Mouse (Mus musculus): ENCODE measurements around the gene Hspa1l.
"Not testable (repeated sequence)": the region's sequence is repeated elsewhere in the genome, so short reads cannot be mapped to it uniquely, and the experiment has no call there.

Gene Hspa1l

GRCm38 (mm10) chr17:35003022-35003838, 30.7 kb downstream of the Hspa1l start:
- DNase-seq (ENCODE audit: low spot score in 2 of 2) = no peak

GRCm38 (mm10) chr17:35004075-35004717, 31.7 kb downstream of the Hspa1l start:
- no peak for DNase-seq (ENCODE audit: low spot score in 2 of 2)

DNA sequence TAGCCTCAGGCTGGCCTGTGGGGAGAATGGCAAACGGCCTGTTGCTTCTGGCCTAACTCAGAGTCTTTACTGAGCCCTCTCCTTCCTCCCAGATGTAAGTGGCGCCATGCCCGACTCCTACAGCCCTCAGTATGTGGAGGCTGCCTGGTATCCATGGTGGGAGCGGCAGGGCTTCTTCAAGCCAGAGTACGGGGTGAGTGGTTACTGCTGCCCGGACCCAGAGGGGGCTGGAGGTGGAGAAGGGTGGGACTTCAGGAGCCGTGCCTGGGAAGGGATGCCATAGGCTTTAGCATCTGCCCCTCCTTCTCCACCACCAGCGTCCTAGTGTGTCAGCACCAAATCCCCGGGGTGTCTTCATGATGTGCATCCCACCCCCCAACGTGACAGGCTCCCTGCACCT, 32.7 kb downstream of the Hspa1l start:
- DNase-seq (ENCODE audit: low spot score in 2 of 2) = no peak

GRCm38 (mm10) chr17:35005902-35006301, 33.4 kb downstream of the Hspa1l start:
- DNase-seq (ENCODE audit: low spot score in 2 of 2) = not testable (repeated sequence)

GRCm38 (mm10) chr17:35007387-35007991, 35.0 kb downstream of the Hspa1l start:
- DNase-seq (ENCODE audit: low spot score in 2 of 2) = no peak

DNA sequence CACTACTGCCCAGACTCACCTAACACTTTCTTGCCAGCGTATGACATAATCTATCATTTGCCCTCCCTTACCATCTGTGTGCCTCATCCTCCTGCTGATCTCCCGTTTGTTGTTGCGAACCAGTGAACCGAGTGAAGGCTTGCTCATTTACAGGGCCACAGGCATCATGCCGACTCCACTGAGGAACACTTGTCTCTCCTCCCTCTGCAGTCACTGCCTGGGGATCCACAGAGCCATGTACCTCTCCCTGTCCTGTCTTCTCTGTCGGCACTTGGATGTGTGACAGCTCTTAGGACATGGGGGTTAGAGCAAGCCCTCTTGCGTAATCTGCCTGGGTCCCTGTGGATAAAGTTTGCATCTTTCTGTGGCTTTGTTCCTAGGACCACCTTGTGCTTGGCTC, 37.1 kb downstream of the Hspa1l start:
- no peak for DNase-seq (ENCODE audit: low spot score in 2 of 2)

GRCm38 (mm10) chr17:35011440-35011839, 38.9 kb downstream of the Hspa1l start:
- no peak for DNase-seq (ENCODE audit: low spot score in 2 of 2)

DNA sequence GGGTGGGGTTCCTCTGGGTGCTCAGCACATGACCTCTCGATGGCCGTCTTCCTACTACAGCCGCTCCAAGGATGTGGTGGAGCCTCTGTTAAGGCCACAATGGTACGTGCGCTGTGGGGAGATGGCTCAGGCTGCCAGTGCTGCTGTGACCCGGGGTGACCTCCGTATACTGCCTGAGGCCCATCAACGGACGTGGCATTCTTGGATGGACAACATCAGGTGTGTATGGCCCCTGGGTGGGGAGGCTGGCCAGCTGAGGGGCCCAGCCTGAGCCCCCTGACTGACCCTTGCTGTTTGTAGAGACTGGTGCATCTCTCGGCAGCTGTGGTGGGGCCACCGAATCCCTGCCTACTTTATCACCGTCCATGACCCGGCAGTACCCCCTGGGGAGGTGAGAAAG, 39.9 kb downstream of the Hspa1l start:
- DNase-seq (ENCODE audit: low spot score in 2 of 2) = no peak

DNA sequence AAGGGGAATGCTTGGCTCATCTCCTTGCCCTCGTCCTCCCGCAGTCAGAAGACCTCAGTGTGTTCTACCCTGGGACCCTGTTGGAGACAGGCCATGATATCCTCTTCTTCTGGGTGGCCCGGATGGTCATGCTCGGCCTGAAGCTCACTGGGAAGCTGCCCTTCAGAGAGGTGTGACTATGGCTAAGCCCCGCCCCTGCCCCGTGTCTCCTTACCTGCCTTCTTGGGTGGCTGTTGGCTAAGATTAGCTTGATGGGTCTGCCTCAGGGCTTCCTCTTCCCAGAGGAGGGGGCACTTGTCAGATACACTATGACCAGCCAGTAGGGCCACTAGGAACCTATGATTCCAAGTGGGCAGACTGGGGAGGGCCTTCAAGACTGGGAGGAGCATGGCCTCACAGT, 40.7 kb downstream of the Hspa1l start:
- DNase-seq (ENCODE audit: low spot score in 2 of 2) = no peak

DNA sequence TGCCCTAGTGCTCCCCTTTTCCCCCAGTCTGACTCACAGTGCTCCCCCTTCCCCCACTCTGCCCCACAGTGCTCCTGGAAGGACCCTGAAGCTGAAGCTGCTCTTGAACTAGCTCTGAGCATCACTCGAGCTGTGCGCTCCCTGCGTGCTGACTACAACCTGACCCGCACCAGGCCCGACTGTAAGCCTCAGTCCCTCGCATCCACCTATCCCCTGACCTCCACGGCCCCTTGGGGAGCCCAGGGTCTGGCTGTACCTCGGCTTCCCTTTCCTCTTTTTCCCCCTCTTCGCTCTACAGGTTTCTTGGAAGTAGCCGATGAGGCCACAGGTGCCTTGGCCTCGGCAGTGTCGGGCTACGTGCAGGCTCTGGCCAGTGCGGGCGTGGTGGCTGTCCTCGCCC, 42.8 kb downstream of the Hspa1l start:
- DNase-seq (ENCODE audit: low spot score in 2 of 2) = no peak

GRCm38 (mm10) chr17:35016376-35016775, 43.9 kb downstream of the Hspa1l start, which contains the start of gene Vwa7:
TSS of gene Vwa7 (plus strand) at chr17:35016579.
- DNase-seq (ENCODE audit: low spot score in 2 of 2) = no peak

DNA sequence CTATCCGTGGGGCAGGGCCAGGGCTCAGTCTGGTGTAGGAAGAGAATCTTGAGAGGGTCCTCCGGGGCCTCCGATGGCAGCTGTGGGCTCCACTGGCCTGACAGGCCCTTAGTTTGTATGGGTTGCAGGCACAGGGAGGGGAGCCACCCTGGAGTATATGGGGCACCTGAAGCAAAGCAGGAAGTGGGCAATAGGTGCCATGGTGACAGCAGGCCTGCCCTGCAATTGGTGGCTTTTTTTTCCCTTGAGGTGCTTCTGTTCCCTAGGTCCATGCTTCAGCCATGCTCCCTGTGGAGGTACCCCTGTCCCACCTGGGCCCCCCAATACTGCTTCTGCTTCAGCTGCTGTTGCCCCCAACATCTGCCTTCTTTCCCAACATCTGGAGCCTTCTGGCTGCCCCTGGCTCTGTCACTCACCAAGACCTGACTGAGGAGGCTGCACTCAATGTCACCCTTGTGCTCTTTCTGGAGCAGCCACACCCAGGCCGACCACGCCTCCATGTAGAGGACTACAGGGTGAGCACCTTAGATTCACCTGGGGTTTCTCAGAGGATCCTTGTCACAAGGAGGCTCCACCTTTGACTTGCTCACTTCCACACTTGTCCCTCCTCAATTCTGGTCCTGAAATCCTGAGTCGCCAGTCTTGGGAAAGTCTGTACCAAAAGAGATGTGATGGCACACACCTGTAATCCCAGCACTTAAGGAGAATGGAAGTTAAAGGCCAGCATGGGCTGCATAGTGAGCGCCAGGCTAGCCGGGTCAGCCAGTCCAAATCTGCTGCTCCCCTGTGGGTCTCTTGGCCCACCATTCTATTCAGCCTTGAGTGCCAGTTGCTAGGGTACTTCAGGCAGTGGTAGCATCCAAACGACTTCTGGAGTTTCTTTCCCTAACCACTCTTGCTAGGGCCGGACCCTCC, 44.5 kb downstream of the Hspa1l start:
- no peak for DNase-seq (ENCODE audit: low spot score in 2 of 2)

GRCm38 (mm10) chr17:35017706-35018030, 45.2 kb downstream of the Hspa1l start:
- no peak for DNase-seq (ENCODE audit: low spot score in 2 of 2)

DNA sequence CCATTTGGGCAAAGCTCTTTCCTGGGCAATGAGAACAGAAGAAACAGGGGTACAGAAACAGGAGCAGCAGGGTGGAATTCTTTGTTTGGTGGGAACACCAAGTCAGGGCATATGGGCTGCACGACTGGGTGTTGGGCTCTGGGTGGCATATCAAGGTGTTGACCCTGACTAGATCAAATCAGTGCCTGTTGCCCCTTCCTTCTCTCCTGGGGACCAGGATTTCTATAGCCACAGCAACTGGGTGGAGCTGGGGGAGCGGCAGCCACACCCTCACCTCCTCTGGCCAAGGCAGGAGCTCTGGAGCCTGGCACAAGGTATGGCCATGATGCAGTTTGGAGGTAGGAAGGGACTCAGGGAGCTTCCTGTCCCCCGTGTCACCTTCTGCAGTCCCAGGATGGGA, 45.7 kb downstream of the Hspa1l start:
- DNase-seq (ENCODE audit: low spot score in 2 of 2) = no peak

DNA sequence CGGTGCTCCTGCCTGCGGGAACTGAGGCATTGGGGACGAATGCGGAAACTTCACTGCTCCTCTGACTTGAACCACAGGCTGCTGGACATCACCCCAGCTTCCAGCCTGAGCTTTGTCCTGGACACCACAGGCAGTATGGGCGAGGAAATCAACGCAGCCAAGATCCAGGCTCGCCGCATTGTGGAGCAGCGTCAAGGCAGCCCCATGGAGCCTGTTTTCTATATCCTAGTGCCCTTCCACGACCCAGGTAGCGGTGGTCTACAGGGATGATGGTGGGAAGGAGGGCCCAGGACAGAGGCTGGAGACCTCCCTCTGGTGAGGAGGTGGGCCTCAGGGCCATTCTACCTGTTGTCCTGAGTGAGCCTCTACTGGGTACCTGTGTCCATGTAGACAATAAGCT, 47.4 kb downstream of the Hspa1l start:
- DNase-seq (ENCODE audit: low spot score in 2 of 2) = no peak

DNA sequence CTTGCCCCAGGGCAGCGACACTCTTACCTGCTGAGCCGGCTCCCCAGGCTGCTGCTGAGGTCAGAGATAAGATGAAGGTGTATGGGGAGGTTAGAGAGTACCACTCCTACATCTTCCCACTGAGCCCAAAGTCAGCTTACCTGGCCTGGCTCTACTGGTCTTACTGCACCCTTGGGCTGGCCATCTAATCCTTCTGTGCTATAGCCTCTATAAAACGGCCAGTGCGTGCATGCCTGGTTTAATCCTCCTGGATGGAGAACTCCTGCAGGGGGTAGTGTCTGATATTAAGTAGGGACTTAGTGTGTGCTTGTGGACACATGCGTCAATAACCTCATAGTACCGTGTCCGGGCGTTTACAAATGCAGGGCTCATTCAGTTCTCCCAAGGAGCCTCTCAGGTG, 48.0 kb downstream of the Hspa1l start:
- no peak for DNase-seq (ENCODE audit: low spot score in 2 of 2)

- peak; percentile 81 to 96 for DNase-seq (ENCODE audit: low spot score in 2 of 2)
These were observed 48.8 kb downstream of the Hspa1l start for GRCm38 (mm10) chr17:35021163-35021808.

- no peak for DNase-seq (ENCODE audit: low spot score in 2 of 2)
These were observed 49.5 kb downstream of the Hspa1l start for GRCm38 (mm10) chr17:35021842-35022477.

- no peak for DNase-seq (ENCODE audit: low spot score in 2 of 2)
These were observed 50.1 kb downstream of the Hspa1l start for GRCm38 (mm10) chr17:35022541-35023060.

GRCm38 (mm10) chr17:35023221-35023620, 50.7 kb downstream of the Hspa1l start:
- no peak for DNase-seq (ENCODE audit: low spot score in 2 of 2)

DNA sequence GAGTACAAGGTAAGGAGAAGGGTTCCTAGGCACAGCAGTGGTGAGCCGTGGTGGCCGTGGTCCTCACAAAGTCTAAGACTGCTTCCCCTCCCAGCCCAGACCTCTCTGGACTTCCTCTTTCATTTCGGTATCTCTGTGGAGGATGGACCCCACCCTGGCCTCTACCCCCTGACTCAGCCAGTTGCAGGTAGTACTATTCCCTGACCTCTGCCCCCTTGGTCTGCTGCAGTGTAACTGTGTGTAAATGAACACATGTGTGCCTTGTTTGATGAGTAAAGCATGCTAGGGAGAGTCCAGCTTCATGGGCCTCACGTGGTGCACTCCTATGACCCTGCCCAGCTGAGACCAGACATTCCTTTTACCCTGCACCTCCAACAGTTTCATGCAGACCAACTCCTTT, 51.3 kb downstream of the Hspa1l start:
- no peak for DNase-seq (ENCODE audit: low spot score in 2 of 2)
